Mouse (Mus musculus): ENCODE data around the gene Ptgfr.

DNA sequence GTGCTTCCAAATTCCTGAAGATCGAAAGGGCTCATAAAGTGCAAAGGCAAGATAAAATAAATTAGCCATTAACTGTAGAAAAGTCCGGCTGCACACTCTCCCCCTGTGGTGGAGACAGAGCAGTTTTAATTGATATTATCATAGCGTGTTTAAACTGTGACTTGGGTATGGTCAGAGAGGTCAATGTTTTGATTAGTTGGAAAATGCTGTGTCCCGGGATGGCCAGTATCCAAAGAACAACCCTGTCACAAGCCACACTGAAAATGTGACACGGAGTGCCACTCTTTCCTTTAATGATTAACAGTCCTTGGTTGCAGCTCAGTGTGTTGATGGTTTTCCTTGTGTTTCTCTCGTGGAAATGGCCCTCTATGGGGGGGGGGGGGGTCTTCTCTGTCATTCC is 942 bp upstream of the Ptgfr start:
- no peak for TF ChIP-seq CTCF (IDR thresholded peaks at IDR 0.05; ENCODE audit: low read depth, low read length)
- no peak for TF ChIP-seq POLR2A (IDR thresholded peaks at IDR 0.05; ENCODE audit: insufficient read depth, low read length)
